Mouse (Mus musculus) E14TG2a.4 (cell line): ENCODE data around the gene Plk4.
A peak's percentile ranks its signal among the peaks of the same experiment; 100 is the strongest.
"Not testable (repeated sequence)": the region's sequence is repeated elsewhere in the genome, so short reads cannot be mapped to it uniquely, and the experiment has no call there.

Source experiments
- H3K27me3 ChIP-seq: 2 replicates; pipeline ENCODE4 v1.6.1; 2014; ENCODE audit warnings: low read length, control low read depth; ENCODE audit not compliant: insufficient read depth
- H3K36me3 ChIP-seq: 2 replicates; pipeline ENCODE4 v1.6.1; 2014; ENCODE audit warnings: low read length, control low read depth; ENCODE audit not compliant: insufficient read depth
- H3K4me1 ChIP-seq: replicated peaks from 2 replicates; pipeline ENCODE4 v1.6.1; 2014; ENCODE audit warnings: low read depth, low read length, control low read depth
- H3K4me3 ChIP-seq: replicated peaks from 2 replicates; pipeline ENCODE4 v1.5.1; 2014; ENCODE audit warnings: mild to moderate bottlenecking, low read length
- H3K9me3 ChIP-seq: 2 replicates; pipeline ENCODE4 v1.6.1; 2014; ENCODE audit warnings: low read length, control low read depth
- CTCF ChIP-seq: conservative IDR thresholded peaks from 2 replicates; pipeline ENCODE4 v1.5.1; 2014; ENCODE audit warnings: low read length
- NANOG ChIP-seq: IDR thresholded peaks from 2 replicates; pipeline ENCODE4 v1.6.1; 2014; ENCODE audit warnings: borderline replicate concordance, low read length, mixed read lengths
- POU5F1 ChIP-seq: IDR thresholded peaks from 2 replicates; pipeline ENCODE4 v1.6.1; 2014; ENCODE audit warnings: low read length, borderline replicate concordance

Plk4 gene

DNA sequence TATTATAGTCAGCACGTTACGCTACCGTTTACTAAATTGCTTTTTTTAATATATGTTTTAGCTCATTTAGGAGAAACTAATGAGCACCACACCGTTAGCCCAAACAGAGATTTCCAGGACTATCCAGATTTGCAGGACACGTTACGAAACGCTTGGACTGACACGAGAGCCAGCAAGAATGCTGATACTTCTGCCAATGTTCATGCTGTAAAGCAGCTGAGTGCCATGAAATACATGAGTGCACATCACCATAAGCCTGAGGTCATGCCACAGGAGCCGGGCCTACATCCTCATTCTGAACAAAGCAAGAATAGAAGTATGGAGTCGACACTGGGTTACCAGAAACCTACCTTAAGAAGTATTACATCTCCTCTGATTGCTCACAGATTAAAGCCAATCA, 8.9 kb downstream of the Plk4 start:
- TF ChIP-seq POU5F1, result no peak
- TF ChIP-seq NANOG, result no peak
- TF ChIP-seq CTCF, result no peak
- H3K4me3 ChIP-seq, result no peak overlapping the region
- H3K4me1 ChIP-seq, result peaks cover 33% of the 10 kb centered on the region
- peaks cover 84% of the 10 kb centered on the region for H3K36me3 ChIP-seq
- no peaks in the 10 kb centered on the region for H3K27me3 ChIP-seq
- no peaks in the 10 kb centered on the region for H3K9me3 ChIP-seq

DNA sequence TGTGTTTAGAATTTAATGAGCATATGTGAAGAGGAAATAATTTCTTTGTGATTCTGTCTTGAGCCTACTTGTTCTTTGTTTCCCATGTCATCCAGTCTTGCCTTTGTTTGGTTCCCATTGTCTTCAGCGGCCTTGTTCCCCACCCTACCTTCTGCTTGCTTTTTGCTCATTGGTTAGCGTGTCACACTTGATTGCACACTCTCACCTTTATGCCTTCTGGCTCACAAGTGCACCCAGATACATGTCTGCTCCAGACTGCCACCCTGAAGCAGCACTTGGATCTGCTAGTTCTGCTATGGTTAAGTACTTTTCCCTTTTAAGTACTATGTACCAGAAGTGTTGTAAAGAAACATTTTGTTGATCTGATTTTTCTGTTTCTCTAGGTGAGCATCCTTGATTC, 10.1 kb downstream of the Plk4 start:
- H3K27me3 ChIP-seq, result no peaks in the 10 kb centered on the region
- no peak for TF ChIP-seq POU5F1
- TF ChIP-seq NANOG, result no peak
- TF ChIP-seq CTCF, result no peak
- peaks cover 88% of the 10 kb centered on the region for H3K36me3 ChIP-seq
- peaks cover 33% of the 10 kb centered on the region for H3K4me1 ChIP-seq
- no peaks in the 10 kb centered on the region for H3K9me3 ChIP-seq
- no peak overlapping the region for H3K4me3 ChIP-seq

GRCm38 (mm10) chr3:40813275-40813674, 13.5 kb downstream of the Plk4 start:
- peaks cover 15% of the 10 kb centered on the region for H3K4me1 ChIP-seq
- TF ChIP-seq NANOG, result no peak
- no peak for TF ChIP-seq POU5F1
- TF ChIP-seq CTCF, result no peak
- H3K27me3 ChIP-seq, result no peaks in the 10 kb centered on the region
- H3K36me3 ChIP-seq, result peaks cover 87% of the 10 kb centered on the region
- H3K4me3 ChIP-seq, result no peak overlapping the region
- H3K9me3 ChIP-seq, result no peaks in the 10 kb centered on the region

DNA sequence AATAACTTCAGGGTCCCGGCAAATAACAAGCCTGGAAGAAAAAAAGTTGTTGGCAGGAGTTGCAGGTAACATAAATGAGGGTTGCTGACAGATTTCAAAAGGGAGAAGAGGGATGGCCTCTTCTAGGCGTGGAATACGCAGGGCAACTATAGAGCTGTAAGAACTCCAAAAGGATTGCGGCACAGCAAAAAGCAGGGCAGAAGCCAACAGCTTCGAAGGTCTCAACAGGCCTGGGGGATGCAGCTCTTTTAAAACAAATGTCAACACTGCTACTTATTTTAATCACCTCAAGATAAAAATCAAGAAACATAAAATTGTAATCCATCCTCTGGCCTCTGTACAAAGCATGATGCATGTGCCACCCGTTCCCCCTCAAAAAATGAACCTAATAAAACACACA, 45.7 kb downstream of the Plk4 start:
- peak overlapping the region; percentile 81 for H3K4me3 ChIP-seq
- H3K4me1 ChIP-seq, H3K27me3 ChIP-seq, H3K9me3 ChIP-seq, H3K36me3 ChIP-seq: not testable (repeated sequence)

- 0 out of 2 replicates have a peak, but pooled peaks have one; percentile 18 for TF ChIP-seq CTCF
- peak within 1 kb of the TSS; percentile 81 for H3K4me3 ChIP-seq
- H3K4me1 ChIP-seq, H3K9me3 ChIP-seq, H3K27me3 ChIP-seq, H3K36me3 ChIP-seq: not testable (repeated sequence)
Observed at GRCm38 (mm10) chr3:40846473-40846956, 46.7 kb downstream of the Plk4 start, which contains the start of gene Mfsd8. Gene Mfsd8, minus strand, starts transcription at chr3:40846886.

DNA sequence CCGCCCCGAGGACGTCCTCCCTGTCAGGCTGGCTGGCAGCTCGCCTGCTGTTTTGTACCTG, 47.0 kb downstream of the Plk4 start, which contains the start of gene Abhd18:
Gene Abhd18, plus strand, starts transcription at position 14 of the 61 bp plus-strand sequence.
- not testable (repeated sequence) for H3K36me3 ChIP-seq, H3K4me1 ChIP-seq, H3K9me3 ChIP-seq, H3K27me3 ChIP-seq
- peak within 1 kb of the TSS; percentile 81 for H3K4me3 ChIP-seq

- not testable (repeated sequence) for H3K36me3 ChIP-seq, H3K9me3 ChIP-seq, H3K4me1 ChIP-seq, H3K27me3 ChIP-seq
- peak overlapping the region; percentile 81 for H3K4me3 ChIP-seq
Observed at GRCm38 (mm10) chr3:40847018-40847417, 47.2 kb downstream of the Plk4 start.

DNA sequence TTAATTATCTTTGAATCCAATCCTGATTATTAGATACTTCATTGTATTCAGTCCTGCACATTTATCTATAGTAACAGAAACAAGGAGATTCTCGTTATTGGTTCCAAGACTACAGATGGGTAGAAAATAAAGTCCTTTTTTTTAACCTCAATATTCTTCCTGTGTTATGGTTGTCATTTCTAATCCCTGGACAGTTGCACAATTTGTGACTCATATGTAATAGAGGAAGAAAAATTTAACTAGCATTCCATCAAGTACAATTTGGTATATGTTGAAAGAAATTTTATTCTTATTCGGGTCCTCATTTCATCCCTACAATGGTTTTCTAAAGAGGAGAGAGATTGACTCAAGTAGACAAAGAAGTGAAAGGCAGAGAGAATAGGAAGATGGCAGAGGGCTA, 48.1 kb downstream of the Plk4 start:
- H3K4me3 ChIP-seq, H3K9me3 ChIP-seq, H3K36me3 ChIP-seq, H3K27me3 ChIP-seq, H3K4me1 ChIP-seq: not testable (repeated sequence)

DNA sequence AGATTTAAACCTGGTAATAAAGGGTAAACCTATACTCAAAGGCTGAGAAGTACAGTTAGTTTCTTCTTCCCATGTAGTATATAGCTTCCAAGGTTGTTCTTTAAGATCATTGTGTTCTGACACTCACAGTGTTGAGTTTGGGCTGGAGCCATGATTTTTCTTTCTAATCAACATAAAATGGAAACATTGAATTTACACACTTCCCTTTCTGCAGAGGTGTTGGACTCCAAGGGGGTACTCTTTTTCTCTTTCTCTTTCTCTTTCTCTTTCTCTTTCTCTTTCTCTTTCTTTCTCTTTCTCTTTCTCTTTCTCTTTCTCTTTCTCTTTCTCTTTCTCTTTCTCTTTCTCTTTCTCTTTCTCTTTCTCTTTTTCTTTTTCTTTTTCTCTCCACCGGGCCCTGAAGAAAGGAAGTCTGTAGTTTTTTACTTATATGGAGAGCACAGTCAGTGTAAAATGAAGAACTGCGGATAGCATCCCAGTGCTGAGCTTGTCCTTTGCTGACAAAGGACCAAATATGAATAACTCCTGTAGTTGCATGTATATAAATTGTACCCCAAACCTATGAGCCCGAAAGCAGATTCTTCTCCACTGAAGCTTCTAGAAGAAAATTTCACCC, 53.4 kb downstream of the Plk4 start:
- H3K27me3 ChIP-seq, H3K4me1 ChIP-seq, H3K36me3 ChIP-seq, H3K4me3 ChIP-seq, H3K9me3 ChIP-seq: not testable (repeated sequence)
